Mouse (Mus musculus) hindbrain, embryonic 10.5 days (tissue): ENCODE data around the gene Slc25a45. TPM values are rescaled to one million over a fixed set of nuclear protein-coding genes. Genes with fewer than 3 reads are reported as not detected.

Experiments used
- DNase-seq: peaks from one replicate; pipeline ENCODE4 v3.0.0-alpha.2; 2017; ENCODE audit warnings: low spot score
- H3K27ac ChIP-seq: fragments of 300-500 bp; sonication (generic); 2 replicates; pipeline ENCODE4 v1.5.1; 2016; ENCODE audit warnings: mild to moderate bottlenecking, moderate library complexity
- H3K27me3 ChIP-seq: fragments of 300-500 bp; sonication (generic); 2 replicates; pipeline ENCODE4 v1.6.1; 2016; ENCODE audit warnings: mild to moderate bottlenecking; ENCODE audit not compliant: poor library complexity, insufficient read depth, severe bottlenecking
- H3K36me3 ChIP-seq: fragments of 300-500 bp; sonication (generic); 2 replicates; pipeline ENCODE4 v1.6.1; 2016; ENCODE audit warnings: mild to moderate bottlenecking, moderate library complexity
- H3K4me1 ChIP-seq: fragments of 300-500 bp; sonication (generic); replicated peaks from 2 replicates; pipeline ENCODE4 v1.6.1; 2016; ENCODE audit warnings: mild to moderate bottlenecking
- H3K4me3 ChIP-seq: fragments of 300-500 bp; sonication (generic); 2 replicates; pipeline ENCODE4 v1.5.1; 2016; ENCODE audit warnings: mild to moderate bottlenecking, moderate library complexity
- H3K9me3 ChIP-seq: fragments of 300-500 bp; sonication (generic); 2 replicates; pipeline ENCODE4 v1.6.1; 2016; ENCODE audit warnings: mild to moderate bottlenecking, moderate library complexity
- WGBS: fragments of 180-500 bp; shearing (Covaris S2); methylation state at CpG from one replicate; pipeline ENCODE4 v1.1.7; 2016; 5-methylcytosine and 5-hydroxymethylcytosine counted together
- polyA plus RNA-seq: library from polyadenylated mRNA; unstranded; fragments of >200 nt; fragmentation: Nextera tagmentation; extraction: Ambion mirVana; gene quantifications from 2 replicates; pipeline ENCODE4 v1.2.1, GENCODE M21; 2016

Slc25a45 gene
- polyA plus RNA-seq = 2.8 TPM in 2 replicates

DNA sequence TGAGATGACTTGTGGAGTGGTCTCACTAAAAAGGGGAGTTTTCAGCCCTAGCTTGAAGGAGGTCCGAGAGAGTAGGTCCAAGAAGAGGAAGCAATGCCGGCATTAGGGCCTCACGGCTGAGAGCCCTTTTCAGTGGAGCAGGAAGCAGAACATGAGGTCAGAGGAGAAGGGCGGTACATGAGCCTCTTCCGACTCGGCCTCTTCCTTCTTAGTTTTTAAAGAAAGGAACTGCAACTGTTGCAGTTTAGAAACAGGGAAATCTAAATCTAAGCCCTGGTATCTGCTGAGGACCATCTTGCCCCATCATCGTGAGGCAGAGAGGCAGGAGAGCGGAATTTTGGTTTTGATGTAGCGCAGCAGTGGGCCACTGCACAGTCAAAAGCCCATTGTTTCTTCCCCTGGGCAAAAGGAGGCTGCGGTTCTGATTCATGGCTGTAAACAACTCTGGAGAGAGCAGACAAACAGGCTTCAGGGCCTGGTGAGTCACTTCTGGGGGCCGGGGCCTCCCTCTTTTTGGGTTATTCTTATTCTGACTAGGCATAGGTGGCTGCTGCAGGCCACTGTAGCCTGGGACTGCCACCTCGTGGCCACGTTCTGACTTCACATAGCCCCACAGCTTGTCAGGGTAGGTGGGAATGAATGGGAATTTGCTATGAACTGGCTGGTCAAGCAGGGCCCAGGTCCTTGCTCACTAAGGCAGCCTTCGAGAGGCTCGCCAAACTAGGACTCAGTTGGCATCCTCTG, at the start of gene Slc25a45:
TSS of gene Slc25a45 (plus strand) at position 191 of the 744 bp plus-strand sequence.
- H3K4me1 ChIP-seq = peaks cover 45% of the 10 kb centered on the region
- DNase-seq = peak; percentile 72
- WGBS = 47% methylated on average over 15 of the region's 15 CpGs
- no peaks in the 10 kb centered on the region; the same call in 1 of the 2 replicates for H3K27me3 ChIP-seq
- peaks cover 4% of the 10 kb centered on the region for H3K36me3 ChIP-seq
- peak within 1 kb of the TSS; percentile 14; the same call in 1 of the 2 replicates for H3K4me3 ChIP-seq
- H3K9me3 ChIP-seq = no peaks in the 10 kb centered on the region
- H3K27ac ChIP-seq = peak within 1 kb of the TSS; percentile 59

GRCm38 (mm10) chr19:5828155-5828554, 49.5 kb upstream of the Slc25a45 start:
- no peaks in the 10 kb centered on the region for H3K27me3 ChIP-seq
- H3K9me3 ChIP-seq = no peaks in the 10 kb centered on the region
- no peaks in the 10 kb centered on the region for H3K36me3 ChIP-seq
- H3K4me3 ChIP-seq = no peak overlapping the region
- DNase-seq = no peak
- peaks cover 44% of the 10 kb centered on the region for H3K4me1 ChIP-seq
- 88% methylated on average over 3 of the region's 3 CpGs for WGBS
- no peak overlapping the region for H3K27ac ChIP-seq

DNA sequence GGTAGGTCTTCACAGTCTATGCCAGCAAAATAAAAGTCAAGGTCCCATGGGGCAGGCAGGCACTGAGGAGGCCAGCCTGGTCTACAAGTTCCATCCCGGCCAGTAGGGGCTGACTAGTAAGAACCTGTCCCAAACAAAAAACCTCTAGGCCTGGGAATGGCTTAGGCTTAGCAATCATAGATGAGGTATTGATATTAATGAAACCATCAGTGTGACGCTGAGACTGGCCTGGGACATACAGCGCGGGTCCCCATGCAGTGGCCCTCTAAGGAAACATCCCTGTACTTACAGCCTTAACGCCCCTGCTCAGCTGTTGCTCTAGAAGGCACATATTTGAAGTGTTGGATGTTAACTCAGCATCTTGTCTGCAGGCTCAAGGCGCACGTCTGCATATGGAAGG, 48.7 kb upstream of the Slc25a45 start:
- H3K36me3 ChIP-seq = no peaks in the 10 kb centered on the region
- WGBS = 91% methylated on average over 7 of the region's 7 CpGs
- DNase-seq = no peak
- no peaks in the 10 kb centered on the region for H3K9me3 ChIP-seq
- H3K27ac ChIP-seq = no peak overlapping the region
- peaks cover 38% of the 10 kb centered on the region for H3K4me1 ChIP-seq
- no peak overlapping the region for H3K4me3 ChIP-seq
- H3K27me3 ChIP-seq = no peaks in the 10 kb centered on the region

- WGBS = 78% methylated on average over 19 of the region's 19 CpGs
Measured at GRCm38 (mm10) chr19:5829958-5830615, 47.5 kb upstream of the Slc25a45 start.

GRCm38 (mm10) chr19:5830776-5831175, 46.8 kb upstream of the Slc25a45 start:
- Histone ChIP-seq H3K27ac (no peak overlapping the region), H3K36me3 (no peaks in the 10 kb centered on the region), H3K27me3 (no peaks in the 10 kb centered on the region), H3K9me3 (no peaks in the 10 kb centered on the region), H3K4me1 (peaks cover 28% of the 10 kb centered on the region), H3K4me3 (no peak overlapping the region)
- 93% methylated on average over 7 of the region's 7 CpGs for WGBS
- no peak for DNase-seq

More at GRCm38 (mm10) chr19:5829958-5830615, 47.5 kb upstream of the Slc25a45 start:
- Histone ChIP-seq H3K36me3 (no peaks in the 10 kb centered on the region), H3K4me3 (no peak overlapping the region), H3K4me1 (peaks cover 28% of the 10 kb centered on the region), H3K9me3 (no peaks in the 10 kb centered on the region), H3K27me3 (no peaks in the 10 kb centered on the region), H3K27ac (no peak overlapping the region)
- DNase-seq = no peak

DNA sequence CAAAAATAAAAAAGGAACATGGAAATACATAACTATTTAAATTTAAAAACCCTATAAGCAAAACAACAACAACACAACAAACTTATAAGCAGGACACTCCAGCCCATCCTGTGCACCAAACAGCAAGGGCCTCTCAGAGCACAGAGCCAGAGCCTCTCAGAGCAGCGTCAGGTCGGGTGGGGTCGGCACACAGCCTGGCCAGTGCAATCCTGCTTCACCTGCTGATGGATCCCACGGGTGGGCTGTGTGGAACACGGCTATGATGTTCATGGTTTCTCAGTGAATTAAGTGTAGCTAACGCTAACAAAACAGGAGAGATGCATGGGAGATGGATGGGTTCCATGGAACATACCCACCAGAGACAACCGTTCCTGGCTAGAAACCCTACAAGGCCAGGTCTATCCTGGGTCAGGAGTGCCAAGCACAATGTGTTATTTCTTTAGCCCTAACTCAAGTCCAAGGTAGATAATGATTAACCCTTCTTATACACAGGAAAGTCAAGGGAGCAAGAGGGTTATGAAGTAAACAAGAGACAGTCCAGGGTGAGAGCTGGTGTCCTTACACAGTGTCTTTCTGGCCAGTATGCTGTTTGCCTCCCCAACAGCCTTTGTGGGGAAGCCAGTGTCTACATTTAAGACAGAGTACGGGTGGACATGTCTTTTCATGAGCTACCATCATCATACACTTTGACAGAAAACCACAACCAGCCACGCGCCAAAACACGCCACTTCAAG, 46.2 kb upstream of the Slc25a45 start:
- 94% methylated on average over 11 of the region's 11 CpGs for WGBS
- Histone ChIP-seq H3K4me3 (no peak overlapping the region), H3K27me3 (no peaks in the 10 kb centered on the region), H3K4me1 (peaks cover 28% of the 10 kb centered on the region), H3K36me3 (no peaks in the 10 kb centered on the region), H3K9me3 (no peaks in the 10 kb centered on the region), H3K27ac (no peak overlapping the region)
- no peak for DNase-seq

- Histone ChIP-seq H3K36me3 (no peaks in the 10 kb centered on the region), H3K4me1 (peaks cover 30% of the 10 kb centered on the region), H3K27me3 (no peaks in the 10 kb centered on the region), H3K9me3 (no peaks in the 10 kb centered on the region), H3K27ac (no peak overlapping the region), H3K4me3 (no peak overlapping the region)
- 91% methylated on average over 4 of the region's 4 CpGs for WGBS
- DNase-seq = no peak
Measured at GRCm38 (mm10) chr19:5831958-5832320, 45.7 kb upstream of the Slc25a45 start.

- 81% methylated on average over 6 of the region's 6 CpGs for WGBS
- H3K27me3 ChIP-seq = no peaks in the 10 kb centered on the region
- DNase-seq = no peak
- H3K27ac ChIP-seq = no peak overlapping the region
- no peaks in the 10 kb centered on the region for H3K36me3 ChIP-seq
- H3K4me3 ChIP-seq = no peak overlapping the region
- H3K9me3 ChIP-seq = no peaks in the 10 kb centered on the region
- peaks cover 27% of the 10 kb centered on the region for H3K4me1 ChIP-seq
Measured at GRCm38 (mm10) chr19:5832326-5832725, 45.3 kb upstream of the Slc25a45 start.

- H3K9me3 ChIP-seq = no peaks in the 10 kb centered on the region
- H3K4me3 ChIP-seq = no peak overlapping the region
- H3K27me3 ChIP-seq = no peaks in the 10 kb centered on the region
- no peaks in the 10 kb centered on the region for H3K36me3 ChIP-seq
- no peak overlapping the region for H3K27ac ChIP-seq
- H3K4me1 ChIP-seq = peaks cover 25% of the 10 kb centered on the region
- WGBS = 86% methylated on average over 10 of the region's 10 CpGs
- DNase-seq = no peak
Measured at GRCm38 (mm10) chr19:5833287-5834100, 44.1 kb upstream of the Slc25a45 start.

GRCm38 (mm10) chr19:5834260-5834925, 43.2 kb upstream of the Slc25a45 start:
- no peak for DNase-seq
- H3K36me3 ChIP-seq = no peaks in the 10 kb centered on the region
- no peaks in the 10 kb centered on the region for H3K9me3 ChIP-seq
- WGBS = 91% methylated on average over 12 of the region's 12 CpGs
- peaks cover 25% of the 10 kb centered on the region for H3K4me1 ChIP-seq
- H3K27me3 ChIP-seq = no peaks in the 10 kb centered on the region
- H3K27ac ChIP-seq = no peak overlapping the region
- H3K4me3 ChIP-seq = no peak overlapping the region

- Histone ChIP-seq H3K9me3 (no peaks in the 10 kb centered on the region), H3K4me3 (no peak overlapping the region), H3K36me3 (no peaks in the 10 kb centered on the region), H3K27ac (no peak overlapping the region), H3K4me1 (peaks cover 25% of the 10 kb centered on the region), H3K27me3 (no peaks in the 10 kb centered on the region)
- DNase-seq = no peak
- WGBS = 89% methylated on average over 10 of the region's 10 CpGs
Measured at GRCm38 (mm10) chr19:5835054-5835921, 42.3 kb upstream of the Slc25a45 start.
